Mouse (Mus musculus) CH12.LX (cell line): ENCODE data around the gene Irx2. TPM values are rescaled to one million over a fixed set of nuclear protein-coding genes. Genes with fewer than 3 reads are reported as not detected.

Experiments used
- DNase-seq: peaks from one replicate; pipeline ENCODE4 v3.0.0-alpha.2; 2013; ENCODE audit errors: extremely low read depth
- H3K27ac ChIP-seq: 2 replicates; pipeline ENCODE4 v1.5.1; 2012; ENCODE audit warnings: low read depth, mild to moderate bottlenecking, control low read depth, moderate library complexity; ENCODE audit not compliant: insufficient read depth
- H3K27me3 ChIP-seq: replicated peaks from 2 replicates; pipeline ENCODE3; 2012; ENCODE audit warnings: inconsistent platforms
- H3K36me3 ChIP-seq, 2 experiments: replicated peaks in 1 of 2; 2 replicates each; pipeline versions ENCODE3 to v1.6.1; 2012; ENCODE audit warnings: inconsistent platforms in 1 of 2, low read length in 1 of 2, mild to moderate bottlenecking in 1 of 2, mixed read lengths in 1 of 2, moderate library complexity in 1 of 2; ENCODE audit not compliant: control insufficient read depth in 1 of 2, insufficient read depth in 1 of 2
- H3K4me1 ChIP-seq, 2 experiments: 2 replicates each; pipeline ENCODE4 v1.6.1; 2012; ENCODE audit warnings: inconsistent platforms in 1 of 2, moderate library complexity in 1 of 2; ENCODE audit not compliant: insufficient read depth in 2 of 2, control insufficient read depth in 1 of 2
- H3K4me2 ChIP-seq: 2 replicates; pipeline ENCODE4 v1.6.1; 2012; ENCODE audit warnings: low read depth, mild to moderate bottlenecking, control low read depth; ENCODE audit not compliant: poor library complexity, insufficient read depth, severe bottlenecking
- H3K4me3 ChIP-seq, 3 experiments: fragments of 150-350 bp in 1 of 3; sonication (generic) in 1 of 3; replicated peaks in 1 of 3; 2 replicates each; pipeline versions ENCODE3 to v1.5.1; 2011 to 2012; ENCODE audit warnings: low read depth in 2 of 3, low read length in 2 of 3, mild to moderate bottlenecking in 2 of 3, moderate library complexity in 2 of 3, control low read depth in 1 of 3, improper control_type of control experiment in 1 of 3, inconsistent platforms in 1 of 3, mixed read lengths in 1 of 3; ENCODE audit not compliant: poor library complexity in 1 of 3
- H3K79me2 ChIP-seq: replicated peaks from 2 replicates; pipeline ENCODE4 v1.6.1; 2012; ENCODE audit warnings: mild to moderate bottlenecking, moderate library complexity; ENCODE audit not compliant: control insufficient read depth, poor library complexity, insufficient read depth, severe bottlenecking; ENCODE audit errors: extremely low read depth
- H3K9ac ChIP-seq: 2 replicates; pipeline ENCODE4 v1.6.1; 2012; ENCODE audit warnings: low read depth, mild to moderate bottlenecking, control low read depth, moderate library complexity; ENCODE audit not compliant: insufficient read depth
- H3K9me3 ChIP-seq: replicated peaks from 2 replicates; pipeline ENCODE3; 2012; ENCODE audit warnings: low read length, inconsistent platforms, mixed read lengths
- CHD1 ChIP-seq: IDR thresholded peaks from 2 replicates; pipeline ENCODE4 v1.6.1; 2012; ENCODE audit warnings: low read depth, low read length, improper control_type of control experiment, inconsistent platforms
- CTCF ChIP-seq, 2 experiments: IDR thresholded peaks in 1 of 2; conservative IDR thresholded peaks in 1 of 2; 2 replicates each; pipeline ENCODE4 v1.5.1; 2011 to 2012; ENCODE audit warnings: low read depth in 2 of 2, low read length in 2 of 2, improper control_type of control experiment in 1 of 2, inconsistent platforms in 1 of 2, mild to moderate bottlenecking in 1 of 2, moderate library complexity in 1 of 2
- ELF1 ChIP-seq: IDR thresholded peaks from 2 replicates; pipeline ENCODE4 v1.6.1; 2014; ENCODE audit warnings: low read depth, mild to moderate bottlenecking, inconsistent platforms, low read length, improper control_type of control experiment
- EP300 ChIP-seq: IDR thresholded peaks from 2 replicates; pipeline ENCODE4 v1.6.1; 2011; ENCODE audit warnings: low read length, improper control_type of control experiment
- ETS1 ChIP-seq: conservative IDR thresholded peaks from 2 replicates; pipeline ENCODE4 v1.6.1; 2012; ENCODE audit warnings: low read depth, mild to moderate bottlenecking, inconsistent platforms, low read length, improper control_type of control experiment, moderate library complexity
- GABPA ChIP-seq: IDR thresholded peaks from 2 replicates; pipeline ENCODE4 v1.6.1; 2012; ENCODE audit warnings: low read depth, low read length, improper control_type of control experiment, inconsistent platforms; ENCODE audit not compliant: insufficient replicate concordance
- HCFC1 ChIP-seq: IDR thresholded peaks from 2 replicates; pipeline ENCODE4 v1.6.1; 2012; ENCODE audit warnings: low read depth, mild to moderate bottlenecking, inconsistent platforms, low read length, improper control_type of control experiment
- JUN ChIP-seq: IDR thresholded peaks from 2 replicates; pipeline ENCODE4 v1.6.1; 2011; ENCODE audit warnings: low read depth, mild to moderate bottlenecking, low read length, improper control_type of control experiment, moderate library complexity; ENCODE audit not compliant: insufficient read depth
- JUND ChIP-seq: conservative IDR thresholded peaks from 2 replicates; pipeline ENCODE4 v1.6.1; 2011; ENCODE audit warnings: low read depth, low read length, improper control_type of control experiment
- MEF2A ChIP-seq: IDR thresholded peaks from 2 replicates; pipeline ENCODE4 v1.6.1; 2014; ENCODE audit warnings: low read depth, mild to moderate bottlenecking, inconsistent platforms, low read length, improper control_type of control experiment, borderline replicate concordance
- MXI1 ChIP-seq: IDR thresholded peaks from 2 replicates; pipeline ENCODE4 v1.6.1; 2011; ENCODE audit warnings: mild to moderate bottlenecking, low read depth, low read length, improper control_type of control experiment
- MYC ChIP-seq: IDR thresholded peaks from 2 replicates; pipeline ENCODE4 v1.6.1; 2011; ENCODE audit warnings: low read depth, mild to moderate bottlenecking, improper control_type of control experiment, low read length
- NELFE ChIP-seq: IDR thresholded peaks from 2 replicates; pipeline ENCODE4 v1.6.1; 2011; ENCODE audit warnings: low read depth, low read length, improper control_type of control experiment
- NRF1 ChIP-seq: IDR thresholded peaks from 2 replicates; pipeline ENCODE4 v1.6.1; 2014; ENCODE audit warnings: low read depth, mild to moderate bottlenecking, inconsistent platforms, low read length, improper control_type of control experiment, moderate library complexity
- RAD21 ChIP-seq: IDR thresholded peaks from 2 replicates; pipeline ENCODE4 v1.6.1; 2011; ENCODE audit warnings: low read depth, mild to moderate bottlenecking, low read length, improper control_type of control experiment, moderate library complexity
- SIN3A ChIP-seq: IDR thresholded peaks from 2 replicates; pipeline ENCODE4 v1.6.1; 2012; ENCODE audit warnings: low read length, improper control_type of control experiment, inconsistent platforms
- SMC3 ChIP-seq: IDR thresholded peaks from 2 replicates; pipeline ENCODE4 v1.6.1; 2011; ENCODE audit warnings: low read depth, low read length, improper control_type of control experiment
- TBP ChIP-seq: conservative IDR thresholded peaks from 2 replicates; pipeline ENCODE4 v1.6.1; 2011; ENCODE audit warnings: low read depth, low read length, improper control_type of control experiment
- TCF12 ChIP-seq: IDR thresholded peaks from 2 replicates; pipeline ENCODE4 v1.6.1; 2014; ENCODE audit warnings: low read depth, mild to moderate bottlenecking, inconsistent platforms, low read length, improper control_type of control experiment
- UBTF ChIP-seq: IDR thresholded peaks from 2 replicates; pipeline ENCODE4 v1.6.1; 2012; ENCODE audit warnings: low read depth, mild to moderate bottlenecking, inconsistent platforms, low read length, improper control_type of control experiment, moderate library complexity
- USF2 ChIP-seq: conservative IDR thresholded peaks from 2 replicates; pipeline ENCODE4 v1.6.1; 2011; ENCODE audit warnings: low read depth, low read length, improper control_type of control experiment
- ZC3H11A ChIP-seq: IDR thresholded peaks from 2 replicates; pipeline ENCODE4 v1.6.1; 2012; ENCODE audit warnings: low read depth, mild to moderate bottlenecking, inconsistent platforms, low read length, improper control_type of control experiment
- ZKSCAN1 ChIP-seq: IDR thresholded peaks from 2 replicates; pipeline ENCODE4 v1.6.1; 2012; ENCODE audit warnings: low read depth, inconsistent platforms, low read length, improper control_type of control experiment, borderline replicate concordance
- ZNF384 ChIP-seq: IDR thresholded peaks from 2 replicates; pipeline ENCODE4 v1.6.1; 2012; ENCODE audit warnings: low read depth, low read length, improper control_type of control experiment, inconsistent platforms
- dilution Hi-C: fragments of 300-500 bp; cut with MboI; formaldehyde crosslinking; loops from 2 replicates; pipeline ENCODE4 v1.14.3; 2020; ENCODE audit warnings: low sequenced_read_pairs; ENCODE audit not compliant: extremely low pct_unique_long_range_greater_than_20kb, extremely low pct_ligation_motif_present
- in situ Hi-C: fragments of 300-500 bp; cut with MboI; formaldehyde crosslinking; loops from 3 replicates; pipeline ENCODE4 v1.14.3; 2019; ENCODE audit warnings: low sequenced_read_pairs, low pct_ligation_motif_present, low pct_unique_long_range_greater_than_20kb, mixed read lengths
- polyA plus RNA-seq: library from polyadenylated mRNA; unstranded; fragments of >175 nt; gene quantifications from 2 replicates; pipeline ENCODE4 v1.2.1, GENCODE M21; 2012; ENCODE audit warnings: low read depth; ENCODE audit not compliant: insufficient read length
- total RNA-seq, 2 experiments: library from RNA; depleted of rRNA; stranded (reverse); fragments of 300-350 nt in 1 of 2; fragments of >200 nt in 1 of 2; gene quantifications; 2 replicates each; pipeline ENCODE4 v1.2.3; 2012 to 2014

The Irx2 gene
- total and polyA plus RNA-seq, 3 experiments: not detected

DNA sequence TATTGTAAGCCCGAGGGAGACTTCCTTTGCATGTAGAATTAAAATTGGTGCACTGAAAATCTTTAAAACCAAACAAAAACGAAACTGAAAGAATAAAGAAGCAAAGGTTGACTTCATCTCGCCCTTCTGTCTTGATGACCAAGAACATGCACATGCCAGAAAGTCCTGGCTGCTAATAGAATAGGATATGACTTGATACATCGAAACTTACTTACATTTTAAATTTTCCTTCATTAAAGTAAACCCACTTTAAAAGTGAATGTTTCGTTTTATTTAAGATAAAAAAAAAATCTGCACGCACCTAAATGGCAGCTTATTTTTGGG lies 3.8 kb upstream of the Irx2 start:
- H3K4me3 ChIP-seq: no peak overlapping the region
- dilution Hi-C loops: no loop called here
- peaks cover 70% of the 10 kb centered on the region for H3K9me3 ChIP-seq
- no peaks in the 10 kb centered on the region for H3K4me1 ChIP-seq
- no peaks in the 10 kb centered on the region for H3K79me2 ChIP-seq
- in situ Hi-C loops: no loop called here
- no peaks in the 10 kb centered on the region for H3K36me3 ChIP-seq
- no peak overlapping the region for H3K27ac ChIP-seq
- H3K27me3 ChIP-seq: no peaks in the 10 kb centered on the region
- no peak overlapping the region for H3K4me2 ChIP-seq
- no peak overlapping the region for H3K9ac ChIP-seq
- no peak for TF ChIP-seq RAD21
- TF ChIP-seq CTCF (conservative IDR thresholded peaks at IDR 0.05 in 1 of 2, IDR thresholded peaks at IDR 0.05 in 1 of 2; ENCODE audit: low read depth in 2 of 2, low read length in 2 of 2): no peak
- TF ChIP-seq MEF2A: no peak
- no peak for TF ChIP-seq ZKSCAN1
- TF ChIP-seq SIN3A: no peak
- TF ChIP-seq ZC3H11A: no peak
- no peak for TF ChIP-seq TCF12
- TF ChIP-seq JUN: no peak
- TF ChIP-seq UBTF: no peak
- TF ChIP-seq NELFE: no peak
- TF ChIP-seq GABPA: no peak
- TF ChIP-seq, all 38 proteins: peak for 0
- no peak for DNase-seq

DNA sequence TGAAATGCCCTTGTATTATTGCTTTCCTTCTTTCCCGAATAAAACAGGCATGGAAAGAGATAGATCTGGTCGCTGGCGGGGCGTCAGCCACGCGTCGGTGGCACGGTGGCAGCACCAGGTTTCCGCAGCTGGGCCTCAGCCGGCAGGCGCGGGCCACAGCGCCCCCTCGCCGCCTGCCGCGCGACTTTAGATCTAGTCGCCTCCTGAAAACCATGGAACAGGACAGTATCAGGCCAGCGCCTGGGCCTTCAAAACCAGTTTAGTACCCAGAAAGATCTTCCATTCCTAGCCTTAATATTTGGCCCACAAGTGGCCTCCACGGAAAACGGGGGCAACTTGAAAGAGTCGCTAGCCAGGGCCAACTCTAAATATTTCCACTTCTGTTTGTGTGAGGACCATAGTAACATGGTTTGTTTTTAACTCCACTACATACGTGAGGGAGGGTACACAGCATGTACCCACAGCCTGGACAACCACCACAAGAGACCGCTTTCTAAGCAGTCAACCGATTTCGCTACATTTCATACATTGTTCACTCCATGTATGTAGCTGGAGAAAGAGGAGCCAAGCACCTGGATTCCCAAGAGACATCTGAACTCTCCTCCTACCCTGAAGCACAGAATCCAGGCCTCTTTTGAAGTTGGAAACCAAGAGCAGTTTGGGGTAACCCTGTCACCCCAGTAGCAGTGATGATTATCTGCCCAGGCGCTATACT lies 3.2 kb upstream of the Irx2 start:
- Histone ChIP-seq H3K9me3 (peaks cover 76% of the 10 kb centered on the region), H3K36me3 (no peaks in the 10 kb centered on the region), H3K4me2 (no peak overlapping the region), H3K27me3 (no peaks in the 10 kb centered on the region), H3K79me2 (no peaks in the 10 kb centered on the region), H3K9ac (no peak overlapping the region), H3K27ac (no peak overlapping the region), H3K4me1 (no peaks in the 10 kb centered on the region), H3K4me3 (no peak overlapping the region)
- dilution Hi-C loops: no loop called here
- in situ Hi-C loops: no loop called here
- DNase-seq: no peak
- no peak for TF ChIP-seq SIN3A
- no peak for TF ChIP-seq HCFC1
- TF ChIP-seq CTCF (conservative IDR thresholded peaks at IDR 0.05 in 1 of 2, IDR thresholded peaks at IDR 0.05 in 1 of 2; ENCODE audit: low read depth in 2 of 2, low read length in 2 of 2): no peak
- TF ChIP-seq CHD1: no peak
- TF ChIP-seq ZNF384: no peak
- TF ChIP-seq JUN: no peak
- no peak for TF ChIP-seq NRF1
- TF ChIP-seq MXI1: no peak
- no peak for TF ChIP-seq UBTF
- no peak for TF ChIP-seq ETS1
- no peak for TF ChIP-seq EP300
- TF ChIP-seq JUND: no peak
- no peak for TF ChIP-seq SMC3
- TF ChIP-seq ELF1: no peak
- TF ChIP-seq RAD21: no peak
- no peak for TF ChIP-seq MEF2A
- no peak for TF ChIP-seq MYC
- no peak for TF ChIP-seq USF2
- TF ChIP-seq TBP: no peak
- no peak for TF ChIP-seq TCF12
